Mouse (Mus musculus) lung, embryonic 16.5 days (tissue): ENCODE results near the gene Ssr2. TPM values are rescaled to one million over a fixed set of nuclear protein-coding genes. Genes with fewer than 3 reads are reported as not detected.

Experiments
- ATAC-seq: fragments of 200-750 bp; cut with Nextera tagmentation; 2 replicates; pipeline ENCODE4 v1.8.0; 2017; ENCODE audit warnings: low read depth, mild to moderate bottlenecking, moderate library complexity
- H3K27ac ChIP-seq: fragments of 300-500 bp; sonication (generic); 2 replicates; pipeline ENCODE4 v1.5.1; 2014; ENCODE audit warnings: mild to moderate bottlenecking, control low read depth, low read length
- H3K27me3 ChIP-seq: fragments of 300-500 bp; sonication (generic); 2 replicates; pipeline ENCODE4 v1.6.1; 2014; ENCODE audit warnings: low read depth, low read length, mixed read lengths; ENCODE audit not compliant: control insufficient read depth, insufficient read depth
- H3K36me3 ChIP-seq: fragments of 300-500 bp; sonication (generic); 2 replicates; pipeline ENCODE4 v1.6.1; 2014; ENCODE audit warnings: low read length; ENCODE audit not compliant: control insufficient read depth, insufficient read depth
- H3K4me1 ChIP-seq: fragments of 300-500 bp; sonication (generic); replicated peaks from 2 replicates; pipeline ENCODE4 v1.6.1; 2014; ENCODE audit warnings: low read length, mixed read lengths; ENCODE audit not compliant: control insufficient read depth, insufficient read depth
- H3K4me2 ChIP-seq: fragments of 300-500 bp; sonication (generic); 2 replicates; pipeline ENCODE4 v1.6.1; 2014; ENCODE audit warnings: low read depth, low read length, control low read depth
- H3K4me3 ChIP-seq: fragments of 300-500 bp; sonication (generic); 2 replicates; pipeline ENCODE4 v1.5.1; 2014; ENCODE audit warnings: mild to moderate bottlenecking, low read length, control low read depth
- H3K9ac ChIP-seq: fragments of 300-500 bp; sonication (generic); 2 replicates; pipeline ENCODE4 v1.6.1; 2014; ENCODE audit warnings: low read length, control low read depth
- H3K9me3 ChIP-seq: fragments of 300-500 bp; sonication (generic); 2 replicates; pipeline ENCODE4 v1.6.1; 2016; ENCODE audit warnings: low read length; ENCODE audit not compliant: control insufficient read depth
- WGBS: fragments of 180-500 bp; shearing (Covaris S2); extraction: QIAGEN DNeasy Blood & Tissue Kit; methylation state at CpG from one replicate; pipeline ENCODE4 v1.1.7; 2014; 5-methylcytosine and 5-hydroxymethylcytosine counted together
- polyA plus RNA-seq: library from polyadenylated mRNA; unstranded; fragments of >200 nt; fragmentation: Nextera tagmentation; extraction: Ambion mirVana; gene quantifications from 2 replicates; pipeline ENCODE4 v1.2.1, GENCODE M21; 2015

The Ssr2 gene
- polyA plus RNA-seq, 1 experiment from 2014 or later: 367 TPM

GRCm38 (mm10) chr3:88616951-88617500 is 41.4 kb downstream of the Ssr2 start:
- Histone ChIP-seq H3K36me3 (no peaks in the 10 kb centered on the region), H3K27me3 (no peaks in the 10 kb centered on the region), H3K4me1 (peaks cover 30% of the 10 kb centered on the region), H3K4me3 (no peak overlapping the region), H3K9me3 (no peaks in the 10 kb centered on the region), H3K9ac (no peak overlapping the region), H3K27ac (no peak overlapping the region), H3K4me2 (no peak overlapping the region)
- ATAC-seq: no peak
- 80% methylated on average over 3 of the region's 3 CpGs for WGBS

GRCm38 (mm10) chr3:88618074-88618871 is 42.6 kb downstream of the Ssr2 start:
- Histone ChIP-seq H3K9ac (no peak overlapping the region), H3K36me3 (no peaks in the 10 kb centered on the region), H3K4me2 (no peak overlapping the region), H3K9me3 (no peaks in the 10 kb centered on the region), H3K4me1 (peaks cover 30% of the 10 kb centered on the region), H3K4me3 (no peak overlapping the region), H3K27me3 (no peaks in the 10 kb centered on the region), H3K27ac (no peak overlapping the region)
- no peak for ATAC-seq
- 56% methylated on average over 8 of the region's 8 CpGs for WGBS

GRCm38 (mm10) chr3:88619113-88620097 is 43.7 kb downstream of the Ssr2 start:
- Histone ChIP-seq H3K27ac (0 out of 2 replicates have a peak overlapping the region, but pooled peaks have one; percentile 1), H3K9ac (no peak overlapping the region), H3K4me1 (peaks cover 39% of the 10 kb centered on the region), H3K27me3 (no peaks in the 10 kb centered on the region), H3K4me2 (no peak overlapping the region), H3K36me3 (no peaks in the 10 kb centered on the region), H3K4me3 (no peak overlapping the region), H3K9me3 (no peaks in the 10 kb centered on the region)
- WGBS: 60% methylated on average over 9 of the region's 9 CpGs
- ATAC-seq: no peak

- WGBS: 15% methylated on average over 15 of the region's 15 CpGs
- Histone ChIP-seq H3K4me2 (peak overlapping the region; percentile 74), H3K27me3 (no peaks in the 10 kb centered on the region), H3K9ac (peak overlapping the region; percentile 98), H3K9me3 (no peaks in the 10 kb centered on the region), H3K4me3 (peak overlapping the region; percentile 89), H3K4me1 (peaks cover 47% of the 10 kb centered on the region), H3K27ac (peak overlapping the region; percentile 99), H3K36me3 (no peaks in the 10 kb centered on the region)
- ATAC-seq: no peak; the same call in 1 of the 2 replicates
Observed at GRCm38 (mm10) chr3:88620146-88620991, 44.7 kb downstream of the Ssr2 start.

GRCm38 (mm10) chr3:88620992-88621536 is 45.4 kb downstream of the Ssr2 start:
- peak; percentile 83 for ATAC-seq
- WGBS: under 1% methylated on average over 52 of the region's 64 CpGs
- peaks cover 45% of the 10 kb centered on the region for H3K4me1 ChIP-seq

GRCm38 (mm10) chr3:88621537-88622112 is 45.9 kb downstream of the Ssr2 start:
- peak overlapping the region; percentile 99 for H3K27ac ChIP-seq
- no peaks in the 10 kb centered on the region; the same call in 1 of the 2 replicates for H3K36me3 ChIP-seq
- H3K4me3 ChIP-seq: peak overlapping the region; percentile 89
- 0% methylated on average over 27 of the region's 36 CpGs for WGBS
- H3K27me3 ChIP-seq: no peaks in the 10 kb centered on the region
- no peaks in the 10 kb centered on the region for H3K9me3 ChIP-seq
- peak; percentile 61 for ATAC-seq
- H3K4me1 ChIP-seq: peaks cover 45% of the 10 kb centered on the region
- H3K4me2 ChIP-seq: peak overlapping the region; percentile 74
- H3K9ac ChIP-seq: peak overlapping the region; percentile 98

More at GRCm38 (mm10) chr3:88620992-88621536, 45.4 kb downstream of the Ssr2 start:
- H3K9me3 ChIP-seq: no peaks in the 10 kb centered on the region
- no peaks in the 10 kb centered on the region; the same call in 1 of the 2 replicates for H3K36me3 ChIP-seq
- H3K4me2 ChIP-seq: peak overlapping the region; percentile 74
- no peaks in the 10 kb centered on the region for H3K27me3 ChIP-seq
- peak overlapping the region; percentile 99 for H3K27ac ChIP-seq
- H3K9ac ChIP-seq: peak overlapping the region; percentile 98
- H3K4me3 ChIP-seq: peak overlapping the region; percentile 89

GRCm38 (mm10) chr3:88622113-88622940 is 46.7 kb downstream of the Ssr2 start:
- H3K27me3 ChIP-seq: no peaks in the 10 kb centered on the region
- H3K4me1 ChIP-seq: peaks cover 50% of the 10 kb centered on the region
- H3K36me3 ChIP-seq: no peaks in the 10 kb centered on the region; the same call in 1 of the 2 replicates
- peak overlapping the region; percentile 99 for H3K27ac ChIP-seq
- peak; percentile 43 for ATAC-seq
- peak overlapping the region; percentile 98 for H3K9ac ChIP-seq
- no peaks in the 10 kb centered on the region for H3K9me3 ChIP-seq
- under 1% methylated on average over 24 of the region's 24 CpGs for WGBS
- peak overlapping the region; percentile 74 for H3K4me2 ChIP-seq
- peak overlapping the region; percentile 89 for H3K4me3 ChIP-seq
